ENCODE assay signal across 29 mouse cellular contexts in the genomic region with DNA sequence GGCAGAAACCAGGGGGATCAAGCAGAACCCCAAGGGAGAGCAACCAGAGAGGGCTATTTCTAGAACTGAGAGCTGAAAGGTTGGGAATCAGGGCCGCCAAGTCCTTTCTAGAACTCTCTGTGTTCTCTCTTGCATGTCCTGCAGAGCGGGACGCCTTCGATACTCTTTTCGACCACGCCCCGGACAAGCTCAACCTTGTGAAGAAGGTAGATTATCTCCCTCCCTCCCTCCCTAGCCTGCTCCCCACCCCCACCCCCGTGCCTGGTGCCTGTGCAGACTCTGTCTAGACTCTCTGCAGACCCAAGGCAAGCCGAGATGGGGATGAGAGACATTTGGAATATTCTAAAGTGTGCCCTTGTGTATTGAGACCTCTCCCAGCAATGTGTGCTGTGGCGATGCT. TPM values are rescaled to one million over a fixed set of nuclear protein-coding genes. Genes with fewer than 3 reads are reported as not detected.
DNase-seq lines count a peak whose midpoint lies in the region; ATAC-seq lines count a peak whose summit lies in the region.
"Had no signal": no experiment of that assay in that cellular context is flagged by ENCODE, and none has a peak within 500 bp of the region (broad histone marks: within the 10 kb centered on the region; RNA-seq: fewer than 3 reads in every experiment).

No protein-coding gene starts in this region.

- peaks cover 16% of the 10 kb centered on the region; the same call in 1 of the 2 replicates for H3K27me3 ChIP-seq in heart, embryonic 10.5 days (ENCODE audit: insufficient read depth, poor library complexity, severe bottlenecking)
- peaks cover 21% of the 10 kb centered on the region for H3K27me3 ChIP-seq in midbrain, embryonic 12.5 days
- H3K27me3 ChIP-seq in midbrain, embryonic 13.5 days, result peaks cover 7% of the 10 kb centered on the region; the same call in 1 of the 2 replicates
- H3K27me3 ChIP-seq in liver, embryonic 13.5 days, result no peaks in the 10 kb centered on the region
- H3K27me3 ChIP-seq: neural tube, embryonic 13.5 days had no signal

- no peaks in the 10 kb centered on the region for H3K9me3 ChIP-seq in heart, embryonic 10.5 days
- no peaks in the 10 kb centered on the region for H3K9me3 ChIP-seq in midbrain, embryonic 12.5 days
- no peaks in the 10 kb centered on the region for H3K9me3 ChIP-seq in midbrain, embryonic 13.5 days
- H3K9me3 ChIP-seq in liver, embryonic 13.5 days (replicated peaks), result no peaks in the 10 kb centered on the region
- H3K9me3 ChIP-seq: heart, embryonic 13.5 days; neural tube, embryonic 13.5 days had no signal

- H3K36me3 ChIP-seq in heart, embryonic 10.5 days, result peaks cover 42% of the 10 kb centered on the region
- no peaks in the 10 kb centered on the region for H3K36me3 ChIP-seq in midbrain, embryonic 12.5 days
- no peaks in the 10 kb centered on the region for H3K36me3 ChIP-seq in midbrain, embryonic 13.5 days
- H3K36me3 ChIP-seq in liver, embryonic 13.5 days, result peaks cover 12% of the 10 kb centered on the region
- H3K36me3 ChIP-seq: neural tube, embryonic 13.5 days had no signal

- H3K4me1 ChIP-seq in heart, embryonic 10.5 days, result peaks cover 58% of the 10 kb centered on the region
- peaks cover 77% of the 10 kb centered on the region for H3K4me1 ChIP-seq in midbrain, embryonic 12.5 days
- H3K4me1 ChIP-seq in midbrain, embryonic 13.5 days (replicated peaks), result peaks cover 80% of the 10 kb centered on the region
- H3K4me1 ChIP-seq in liver, embryonic 13.5 days (replicated peaks), result peaks cover 30% of the 10 kb centered on the region

- WGBS in heart, embryonic 10.5 days, result 59% methylated on average over 10 of the region's 10 CpGs
- 47% methylated on average over 10 of the region's 10 CpGs for WGBS in midbrain, embryonic 12.5 days
- 61% methylated on average over 10 of the region's 10 CpGs for WGBS in midbrain, embryonic 13.5 days
- 33% methylated on average over 10 of the region's 10 CpGs for whole genome bisulfite sequencing in liver, embryonic 13.5 days (ENCODE audit: insufficient replicate concordance)

- no peak overlapping the region for H3K9ac ChIP-seq in midbrain, embryonic 12.5 days (replicated peaks)
- H3K9ac ChIP-seq in midbrain, embryonic 13.5 days (replicated peaks), result no peak overlapping the region
- H3K9ac ChIP-seq in liver, embryonic 13.5 days, result no peak overlapping the region
- H3K9ac ChIP-seq: heart, embryonic 13.5 days; neural tube, embryonic 13.5 days had no signal

- no peak for DNase-seq in heart, embryonic 10.5 days (ENCODE audit: low spot score)
- DNase-seq in heart, postnatal 4 days, result no peak
- no peak for DNase-seq in liver, embryonic 13.5 days
- no peak for DNase-seq in left cerebral cortex, postnatal 14 days (ENCODE audit: low spot score in 2 of 2)
- DNase-seq in ovary, postnatal 14 days (ENCODE audit: low spot score), result no peak
- DNase-seq: adrenal gland, postnatal 10 days; cerebellum, adult 8-10 months; cerebellum, postnatal 25 days; gastrocnemius, adult 2 months; heart, adult 2 months; heart, postnatal 10 days; kidney, adult 8-10 months; kidney, postnatal 4 days; lung, adult 2 months; lung, postnatal 10 days; right cerebral cortex, postnatal 4 days; thymus, adult 18-20 months; thymus, postnatal 25 days had no signal

- no peak overlapping the region for H3K4me2 ChIP-seq in midbrain, embryonic 12.5 days (replicated peaks)
- H3K4me2 ChIP-seq in midbrain, embryonic 13.5 days (replicated peaks), result no peak overlapping the region
- no peak overlapping the region for H3K4me2 ChIP-seq in liver, embryonic 13.5 days
- H3K4me2 ChIP-seq: heart, embryonic 13.5 days; neural tube, embryonic 13.5 days had no signal

- ATAC-seq in midbrain, embryonic 12.5 days (ENCODE audit: low FRiP score, low read depth), result no peak
- no peak for ATAC-seq in midbrain, embryonic 13.5 days
- ATAC-seq in liver, embryonic 13.5 days (ENCODE audit: low read depth), result peak; percentile 66
- ATAC-seq: forebrain, embryonic 16.5 days; hindbrain, postnatal 0 days; intestine, embryonic 16.5 days; Patski had no signal

- peak overlapping the region; percentile 36 for H3K27ac ChIP-seq in heart, embryonic 10.5 days
- H3K27ac ChIP-seq in midbrain, embryonic 12.5 days (replicated peaks), result peak overlapping the region; percentile 93; the same call in 1 of the 2 replicates
- H3K27ac ChIP-seq in midbrain, embryonic 13.5 days, result no peak overlapping the region
- no peak overlapping the region for H3K27ac ChIP-seq in liver, embryonic 13.5 days
- H3K27ac ChIP-seq: gastrocnemius, adult 2 months; heart, adult 2 months; heart, embryonic 13.5 days; hindbrain, postnatal 0 days; kidney, postnatal 0 days; macrophage; neural tube, embryonic 13.5 days; stomach, postnatal 0 days had no signal

- H3K4me3 ChIP-seq in heart, embryonic 10.5 days, result no peak overlapping the region
- H3K4me3 ChIP-seq in midbrain, embryonic 12.5 days, result no peak overlapping the region
- H3K4me3 ChIP-seq in midbrain, embryonic 13.5 days (replicated peaks), result no peak overlapping the region
- no peak overlapping the region for H3K4me3 ChIP-seq in liver, embryonic 13.5 days (replicated peaks)
- H3K4me3 ChIP-seq: gastrocnemius, adult 2 months; heart, adult 2 months; heart, embryonic 13.5 days; neural tube, embryonic 13.5 days had no signal

- intact Hi-C loops in left cerebral cortex, postnatal 14 days (cut with DNase I), result no loop called here

RNA-seq across cellular contexts. Expression of a gene that starts 20.6 kb away (rescaled TPM):
- polyA plus RNA-seq in heart, embryonic 10.5 days (2016; fragmentation: Nextera tagmentation; extraction: Ambion mirVana), result 0.43 and 1.0 TPM in 2 replicates
- 1 to 10 TPM; 1.6 to 2.4 TPM for total RNA-seq in heart, postnatal 4 days (2021)
- polyA plus RNA-seq in midbrain, embryonic 12.5 days (2016; fragmentation: Nextera tagmentation; extraction: Ambion mirVana), result 0.54 and 0.59 TPM in 2 replicates
- 0.59 and 0.78 TPM in 2 replicates for polyA plus RNA-seq in midbrain, embryonic 13.5 days (2015; fragmentation: Nextera tagmentation; extraction: Ambion mirVana)
- 9.4 and 9.8 TPM in 2 replicates for polyA plus RNA-seq in liver, embryonic 13.5 days (2015; fragmentation: Nextera tagmentation; extraction: Ambion mirVana)
- 1 to 10 TPM; 5.9 to 7.8 TPM for total RNA-seq in left cerebral cortex, postnatal 14 days (2021)
- polyA plus RNA-seq: Patski had no signal

Comparison
In these comparisons a context has a peak if more than half of its experiments do, and no peak if none do; other contexts are left out.
1. H3K27ac ChIP-seq: peak in heart, embryonic 10.5 days (single experiment) and midbrain, embryonic 12.5 days (single experiment); none in midbrain, embryonic 13.5 days (single experiment) and liver, embryonic 13.5 days (single experiment).